ENCODE assay signal across 8 mouse cellular contexts in genomic region chr2:146855599-146856039, GRCm38 (mm10). TPM values are rescaled to one million over a fixed set of nuclear protein-coding genes. Genes with fewer than 3 reads are reported as not detected.
DNase-seq lines count a peak whose midpoint lies in the region; ATAC-seq and TF ChIP-seq lines count a peak whose summit lies in the region.

TSS of gene Kiz (plus strand) at chr2:146855864.

- WGBS in heart, embryonic 10.5 days: under 1% methylated on average over 32 of the region's 32 CpGs
- under 1% methylated on average over 30 of the region's 32 CpGs for WGBS in kidney, embryonic 15.5 days
- WGBS in limb, embryonic 15.5 days: under 1% methylated on average over 32 of the region's 32 CpGs
- 2% methylated on average over 31 of the region's 32 CpGs for WGBS in midbrain, postnatal 0 days

- no peaks in the 10 kb centered on the region for H3K79me2 ChIP-seq in C2C12 (ENCODE audit: control insufficient read depth, insufficient read depth)

- peak within 1 kb of the TSS; percentile 63 for H3K4me2 ChIP-seq in kidney, embryonic 15.5 days
- H3K4me2 ChIP-seq in limb, embryonic 15.5 days: peak within 1 kb of the TSS; percentile 65
- peak within 1 kb of the TSS; percentile 86 for H3K4me2 ChIP-seq in midbrain, postnatal 0 days (ENCODE audit: low read depth, low read length, poor library complexity, severe bottlenecking)

- peak within 1 kb of the TSS; percentile 76 for H3K4me3 ChIP-seq in C2C12 (ENCODE audit: insufficient read depth, poor library complexity, severe bottlenecking)
- H3K4me3 ChIP-seq in embryonic fibroblast, embryonic 13.5 days (ENCODE audit: insufficient read depth, low read length): peak within 1 kb of the TSS; percentile 79
- peak within 1 kb of the TSS; percentile 72 for H3K4me3 ChIP-seq in heart, embryonic 10.5 days
- peak within 1 kb of the TSS; percentile 93 for H3K4me3 ChIP-seq in kidney, embryonic 15.5 days (replicated peaks)
- H3K4me3 ChIP-seq in limb, embryonic 15.5 days: peak within 1 kb of the TSS; percentile 94
- peak within 1 kb of the TSS; percentile 78 for H3K4me3 ChIP-seq in midbrain, postnatal 0 days (ENCODE audit: low read depth, low read length)

- H3ac ChIP-seq in C2C12 (ENCODE audit: control insufficient read depth, insufficient read length, low read depth): peak within 1 kb of the TSS; percentile 98

- no peaks in the 10 kb centered on the region for H3K79me3 ChIP-seq in C2C12 (ENCODE audit: low read depth)

- H3K4me1 ChIP-seq in embryonic fibroblast, embryonic 13.5 days (ENCODE audit: control insufficient read depth, insufficient read depth, low read length): no peaks in the 10 kb centered on the region
- no peaks in the 10 kb centered on the region for H3K4me1 ChIP-seq in heart, embryonic 10.5 days
- peaks cover 5% of the 10 kb centered on the region; the same call in 1 of the 2 replicates for H3K4me1 ChIP-seq in kidney, embryonic 15.5 days
- no peaks in the 10 kb centered on the region for H3K4me1 ChIP-seq in limb, embryonic 15.5 days
- H3K4me1 ChIP-seq in midbrain, postnatal 0 days (ENCODE audit: insufficient read depth, low read length): no peaks in the 10 kb centered on the region

- no peak for TF ChIP-seq CTCF in C2C12 (IDR thresholded peaks at IDR 0.05; ENCODE audit: control insufficient read depth, insufficient read depth, insufficient read length)
- TF ChIP-seq CTCF in embryonic fibroblast, embryonic 13.5 days (IDR thresholded peaks at IDR 0.05; ENCODE audit: borderline replicate concordance, insufficient read depth, low read length): no peak
- peak; percentile 52 for TF ChIP-seq CTCF in midbrain, postnatal 0 days (IDR thresholded peaks at IDR 0.05)

- H3K27ac ChIP-seq in embryonic fibroblast, embryonic 13.5 days (ENCODE audit: insufficient read depth, low read length): no peak within 1 kb of the TSS
- peak within 1 kb of the TSS; percentile 86 for H3K27ac ChIP-seq in heart, embryonic 10.5 days
- H3K27ac ChIP-seq in kidney, embryonic 15.5 days: peak within 1 kb of the TSS; percentile 70
- H3K27ac ChIP-seq in limb, embryonic 15.5 days: peak within 1 kb of the TSS; percentile 71
- H3K27ac ChIP-seq in midbrain, postnatal 0 days (ENCODE audit: low read depth, low read length): peak within 1 kb of the TSS; percentile 68

- peak within 1 kb of the TSS; percentile 84 for H3K9ac ChIP-seq in kidney, embryonic 15.5 days
- H3K9ac ChIP-seq in limb, embryonic 15.5 days: peak within 1 kb of the TSS; percentile 75
- peak within 1 kb of the TSS; percentile 57 for H3K9ac ChIP-seq in midbrain, postnatal 0 days (replicated peaks; ENCODE audit: low read length, poor library complexity, severe bottlenecking)

- no peaks in the 10 kb centered on the region for H3K9me3 ChIP-seq in heart, embryonic 10.5 days
- no peaks in the 10 kb centered on the region for H3K9me3 ChIP-seq in kidney, embryonic 15.5 days (replicated peaks)
- H3K9me3 ChIP-seq in limb, embryonic 15.5 days: no peaks in the 10 kb centered on the region
- H3K9me3 ChIP-seq in midbrain, postnatal 0 days (ENCODE audit: low read length): no peaks in the 10 kb centered on the region

- H3K27me3 ChIP-seq in C2C12 (ENCODE audit: control insufficient read depth, insufficient read depth, insufficient read length): no peaks in the 10 kb centered on the region
- no peaks in the 10 kb centered on the region for H3K27me3 ChIP-seq in heart, embryonic 10.5 days (ENCODE audit: insufficient read depth, poor library complexity, severe bottlenecking)
- no peaks in the 10 kb centered on the region for H3K27me3 ChIP-seq in kidney, embryonic 15.5 days
- no peaks in the 10 kb centered on the region for H3K27me3 ChIP-seq in limb, embryonic 15.5 days
- H3K27me3 ChIP-seq in midbrain, postnatal 0 days (ENCODE audit: insufficient read depth, low read length): no peaks in the 10 kb centered on the region

- no peaks in the 10 kb centered on the region for H3K36me3 ChIP-seq in C2C12 (ENCODE audit: control insufficient read depth, insufficient read depth)
- H3K36me3 ChIP-seq in heart, embryonic 10.5 days: no peaks in the 10 kb centered on the region
- H3K36me3 ChIP-seq in kidney, embryonic 15.5 days: no peaks in the 10 kb centered on the region
- no peaks in the 10 kb centered on the region for H3K36me3 ChIP-seq in limb, embryonic 15.5 days
- no peaks in the 10 kb centered on the region for H3K36me3 ChIP-seq in midbrain, postnatal 0 days (ENCODE audit: insufficient read depth, low read length)

- ATAC-seq in kidney, embryonic 15.5 days (replicated peaks; ENCODE audit: low FRiP score): peak; percentile 99
- peak; percentile 95 for ATAC-seq in limb, embryonic 15.5 days (ENCODE audit: insufficient number of reproducible peaks, low FRiP score, low TSS enrichment, low read depth)
- peak; percentile 95 for ATAC-seq in midbrain, postnatal 0 days (ENCODE audit: low FRiP score)

- DNase-seq in brain, adult 2 months (ENCODE audit: low read depth, low spot score): peak; percentile 97
- peak; percentile 97 for DNase-seq in heart, embryonic 10.5 days (ENCODE audit: low spot score)
- DNase-seq in midbrain, postnatal 0 days (ENCODE audit: low spot score): peak; percentile 92
- peak; percentile 94 to 97 for DNase-seq in spleen, postnatal 10 days (ENCODE audit: low spot score in 2 of 2)

- peak; percentile 78 for TF ChIP-seq POLR2A in embryonic fibroblast, embryonic 13.5 days (IDR thresholded peaks at IDR 0.05; ENCODE audit: low read depth, low read length)

TF ChIP-seq in C2C12, 6 proteins besides CTCF, POLR2A, EP300 and RAD21:
- no peak for TF ChIP-seq FOSL1 (IDR thresholded peaks at IDR 0.05; ENCODE audit: insufficient read depth, low read length, poor library complexity, severe bottlenecking)
- TF ChIP-seq MAX (IDR thresholded peaks at IDR 0.05): peak; percentile 79
TF ChIP-seq in C2C12: peak in this region for 1.

RNA-seq across cellular contexts. Expression of gene Kiz, which starts in this region (rescaled TPM):
- polyA plus RNA-seq in C2C12 (2012; fragmentation: generic; extraction: Trizol): 5.9 TPM
- 17.8 and 23.5 TPM in 2 replicates for polyA plus RNA-seq in embryonic fibroblast, embryonic 13.5 days (2011; ENCODE audit: insufficient read length, low read depth, missing spikeins)
- polyA plus RNA-seq in heart, embryonic 10.5 days (2016; fragmentation: Nextera tagmentation; extraction: Ambion mirVana): 18.7 and 20.8 TPM in 2 replicates
- 31.1 and 33.5 TPM in 2 replicates for polyA plus RNA-seq in kidney, embryonic 15.5 days (2015; fragmentation: Nextera tagmentation; extraction: Ambion mirVana)
- polyA plus RNA-seq in limb, embryonic 15.5 days (2015; fragmentation: Nextera tagmentation; extraction: Ambion mirVana): 25.1 and 28.7 TPM in 2 replicates
- 14.2 and 16.1 TPM in 2 replicates for total RNA-seq in midbrain, postnatal 0 days (2014; rRNA removed)
- 17.4 and 18.0 TPM in 2 replicates for polyA plus RNA-seq in midbrain, postnatal 0 days (2015; fragmentation: Nextera tagmentation; extraction: Ambion mirVana)
